Mouse (Mus musculus) kidney, adult 2 months (tissue): Measurements from ENCODE around the gene Ndufaf2. TPM values are rescaled to one million over a fixed set of nuclear protein-coding genes. Genes with fewer than 3 reads are reported as not detected.

Experiments used
- DNase-seq: peaks from one replicate; pipeline ENCODE4 v3.0.0; 2021
- H3K27ac ChIP-seq: fragments of 200-500 bp; 2 replicates; pipeline ENCODE4 v1.5.1; 2012; ENCODE audit warnings: low read depth, low read length, control low read depth, inconsistent platforms; ENCODE audit not compliant: insufficient read depth
- H3K27me3 ChIP-seq: fragments of 200-500 bp; replicated peaks from 2 replicates; pipeline ENCODE4 v1.6.1; 2012; ENCODE audit warnings: mild to moderate bottlenecking, moderate library complexity, low read length, inconsistent platforms; ENCODE audit not compliant: control insufficient read depth, insufficient read depth
- H3K36me3 ChIP-seq: fragments of 200-500 bp; 2 replicates; pipeline ENCODE4 v1.6.1; 2012; ENCODE audit warnings: mild to moderate bottlenecking, moderate library complexity, low read length, inconsistent platforms; ENCODE audit not compliant: control insufficient read depth, insufficient read depth
- H3K4me1 ChIP-seq: fragments of 200-500 bp; 2 replicates; pipeline ENCODE4 v1.6.1; 2011; ENCODE audit warnings: low read length; ENCODE audit not compliant: control insufficient read depth, insufficient read depth
- H3K4me3 ChIP-seq: fragments of 200-500 bp; 2 replicates; pipeline ENCODE4 v1.5.1; 2011; ENCODE audit warnings: mild to moderate bottlenecking, low read depth, low read length, control low read depth; ENCODE audit not compliant: insufficient read depth
- CTCF ChIP-seq: fragments of 200-500 bp; conservative IDR thresholded peaks from 2 replicates; pipeline ENCODE4 v1.5.1; 2011; ENCODE audit warnings: low read depth, mild to moderate bottlenecking, control low read depth, low read length, moderate library complexity, mixed read lengths; ENCODE audit not compliant: insufficient read depth, insufficient read length
- POLR2A ChIP-seq: fragments of 200-500 bp; IDR thresholded peaks from one replicate; pipeline ENCODE4 v1.6.1; 2011; ENCODE audit warnings: low read depth, low read length, control low read depth
- WGBS: fragments of 180-500 bp; shearing (Covaris S2); methylation state at CpG from one replicate; pipeline ENCODE4 v1.1.7; 2018; 5-methylcytosine and 5-hydroxymethylcytosine counted together
- polyA plus RNA-seq: library from polyadenylated mRNA; depleted of rRNA; stranded (reverse); fragments of >200 nt; gene quantifications from 2 replicates; pipeline ENCODE4 v1.2.3, GENCODE M21; 2012

Ndufaf2 gene
- polyA plus RNA-seq, 1 experiment, result 17.6 TPM

DNA sequence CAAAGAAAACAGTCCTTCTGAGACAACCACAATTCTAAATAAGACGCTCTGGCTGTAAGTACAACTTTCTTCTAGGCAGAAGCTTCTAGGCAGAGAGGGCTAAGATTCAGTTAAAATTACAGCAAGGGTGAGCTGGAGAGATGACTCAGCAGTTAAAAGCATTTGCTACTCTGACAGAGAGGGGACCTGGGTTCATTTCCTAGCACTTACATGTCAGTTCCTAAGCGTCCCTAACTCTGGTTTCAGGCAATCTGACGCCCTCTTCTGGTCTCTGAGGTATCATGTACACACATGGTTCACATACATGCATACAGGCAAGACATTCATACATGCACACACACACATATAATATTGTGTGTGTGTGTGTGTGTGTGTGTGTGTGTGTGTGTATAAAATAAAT is 27.1 kb upstream of the Ndufaf2 start:
- Histone ChIP-seq H3K4me1 (no peaks in the 10 kb centered on the region), H3K27ac (no peak overlapping the region), H3K27me3 (no peaks in the 10 kb centered on the region), H3K36me3 (no peaks in the 10 kb centered on the region; the same call in 1 of the 2 replicates), H3K4me3 (no peak overlapping the region)
- no peak for TF ChIP-seq CTCF
- no peak for TF ChIP-seq POLR2A
- DNase-seq, result no peak
- 98% methylated on average over 3 of the region's 3 CpGs for WGBS

GRCm38 (mm10) chr13:108184743-108185255 is 26.4 kb upstream of the Ndufaf2 start:
- Histone ChIP-seq H3K36me3 (no peaks in the 10 kb centered on the region; the same call in 1 of the 2 replicates), H3K27me3 (no peaks in the 10 kb centered on the region), H3K4me1 (no peaks in the 10 kb centered on the region), H3K27ac (no peak overlapping the region), H3K4me3 (no peak overlapping the region)
- no peak for DNase-seq
- TF ChIP-seq CTCF (no peak), POLR2A (no peak)

DNA sequence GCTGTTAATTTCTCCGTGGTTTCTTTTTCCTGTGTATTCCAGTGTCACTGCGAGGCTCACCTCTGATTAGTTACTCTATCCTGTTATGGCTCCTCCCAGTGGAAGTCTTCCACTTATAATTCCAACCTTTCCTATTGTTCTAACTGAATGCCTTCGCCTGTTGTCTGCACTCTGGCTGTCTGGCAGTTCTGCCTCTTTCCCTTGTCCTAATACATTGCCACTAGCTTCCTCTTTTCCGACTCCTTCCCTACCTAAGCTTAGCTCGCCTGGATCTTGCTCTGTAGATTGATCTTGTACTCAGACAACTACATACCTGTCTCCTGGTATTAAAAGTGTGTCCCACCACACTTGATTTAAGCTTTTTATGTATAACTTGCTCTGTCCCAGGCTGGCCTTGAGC is 22.4 kb upstream of the Ndufaf2 start:
- Histone ChIP-seq H3K4me1 (no peaks in the 10 kb centered on the region), H3K27ac (peak overlapping the region; percentile 50), H3K27me3 (no peaks in the 10 kb centered on the region), H3K4me3 (no peak overlapping the region), H3K36me3 (peaks cover 3% of the 10 kb centered on the region; the same call in 1 of the 2 replicates)
- no peak for DNase-seq
- TF ChIP-seq CTCF (no peak), POLR2A (no peak)
- 63% methylated on average over 5 of the region's 5 CpGs for WGBS

GRCm38 (mm10) chr13:108179618-108180017 is 21.2 kb upstream of the Ndufaf2 start:
- DNase-seq, result no peak

GRCm38 (mm10) chr13:108170511-108170910 is 12.1 kb upstream of the Ndufaf2 start:
- peaks cover 6% of the 10 kb centered on the region for H3K36me3 ChIP-seq
- 82% methylated on average over 8 of the region's 8 CpGs for WGBS
- no peak overlapping the region for H3K27ac ChIP-seq

More at GRCm38 (mm10) chr13:108179618-108180017, 21.2 kb upstream of the Ndufaf2 start:
- Histone ChIP-seq H3K4me3 (no peak overlapping the region), H3K27ac (no peak overlapping the region), H3K4me1 (no peaks in the 10 kb centered on the region), H3K27me3 (no peaks in the 10 kb centered on the region), H3K36me3 (peaks cover 3% of the 10 kb centered on the region; the same call in 1 of the 2 replicates)
- WGBS, result 71% methylated on average over 8 of the region's 8 CpGs
- TF ChIP-seq CTCF (no peak), POLR2A (no peak)

GRCm38 (mm10) chr13:108170002-108170401 is 11.6 kb upstream of the Ndufaf2 start:
- no peak for DNase-seq
- H3K27me3 ChIP-seq, result no peaks in the 10 kb centered on the region
- peaks cover 6% of the 10 kb centered on the region for H3K36me3 ChIP-seq
- H3K4me1 ChIP-seq, result no peaks in the 10 kb centered on the region
- H3K4me3 ChIP-seq, result no peak overlapping the region
- H3K27ac ChIP-seq, result no peak overlapping the region
- TF ChIP-seq POLR2A (no peak), CTCF (no peak)
- WGBS, result 100% methylated on average over 1 of the region's 1 CpGs

More at GRCm38 (mm10) chr13:108170511-108170910, 12.1 kb upstream of the Ndufaf2 start:
- H3K27me3 ChIP-seq, result no peaks in the 10 kb centered on the region
- TF ChIP-seq POLR2A (no peak), CTCF (no peak)
- no peaks in the 10 kb centered on the region for H3K4me1 ChIP-seq
- no peak for DNase-seq
- H3K4me3 ChIP-seq, result no peak overlapping the region

DNA sequence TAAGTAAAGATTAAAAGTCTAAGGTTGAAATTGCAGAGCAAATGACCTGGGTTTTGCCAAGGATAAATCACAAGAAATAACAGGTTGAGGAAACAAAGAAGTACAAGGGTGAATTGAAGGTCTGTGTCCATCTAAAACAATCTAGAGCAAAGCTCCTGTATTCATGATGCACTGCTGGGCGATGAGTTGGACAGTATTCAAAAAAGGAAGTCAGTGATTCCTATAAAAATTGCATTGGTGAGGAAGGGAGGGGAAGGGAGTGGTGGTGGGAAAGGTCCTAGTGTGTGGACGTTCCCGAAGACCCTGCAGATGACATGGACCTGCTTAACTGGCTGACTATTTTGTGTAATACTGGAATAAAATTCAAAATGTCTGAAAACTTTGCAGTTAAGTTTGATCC is 6.2 kb upstream of the Ndufaf2 start:
- DNase-seq, result no peak
- Histone ChIP-seq H3K4me1 (peaks cover 3% of the 10 kb centered on the region; the same call in 1 of the 2 replicates), H3K27ac (no peak overlapping the region), H3K27me3 (no peaks in the 10 kb centered on the region), H3K4me3 (no peak overlapping the region), H3K36me3 (no peaks in the 10 kb centered on the region)
- 81% methylated on average over 3 of the region's 3 CpGs for WGBS
- TF ChIP-seq CTCF (no peak), POLR2A (no peak)
